Mouse (Mus musculus) cerebellum, postnatal 14 days (tissue): ENCODE results near the gene Lrrc8c.

Source experiments
- DNase-seq, 2 experiments: peaks; one replicate each; pipeline ENCODE4 v3.0.0; 2021; ENCODE audit warnings: mixed read lengths in 2 of 2

The Lrrc8c gene

GRCm38 (mm10) chr5:105643276-105643675 lies 124.1 kb downstream of the Lrrc8c start:
- DNase-seq: no peak

GRCm38 (mm10) chr5:105644195-105644594 lies 125.0 kb downstream of the Lrrc8c start:
- no peak for DNase-seq

GRCm38 (mm10) chr5:105647094-105647493 lies 127.9 kb downstream of the Lrrc8c start:
- no peak for DNase-seq

GRCm38 (mm10) chr5:105648648-105649287 lies 129.6 kb downstream of the Lrrc8c start:
- DNase-seq: peak in 1 of 2 experiments; percentile 10

- no peak for DNase-seq
These were observed 130.4 kb downstream of the Lrrc8c start for GRCm38 (mm10) chr5:105649514-105650001.

- DNase-seq: no peak
These were observed 131.7 kb downstream of the Lrrc8c start for GRCm38 (mm10) chr5:105650728-105651479.

- no peak for DNase-seq
These were observed 132.4 kb downstream of the Lrrc8c start for GRCm38 (mm10) chr5:105651561-105651991.

- DNase-seq: peak; percentile 89 to 91
These were observed 135.3 kb downstream of the Lrrc8c start for GRCm38 (mm10) chr5:105654237-105655063.

GRCm38 (mm10) chr5:105655100-105655734 lies 136.0 kb downstream of the Lrrc8c start:
- DNase-seq: no peak

- DNase-seq: no peak
These were observed 142.7 kb downstream of the Lrrc8c start for GRCm38 (mm10) chr5:105661894-105662293.
